Mouse (Mus musculus): ENCODE results near the gene Gadd45a.

Gadd45a gene

GRCm38 (mm10) chr6:67016520-67017111 lies 20.6 kb downstream of the Gadd45a start:
- no peak for DNase-seq

DNA sequence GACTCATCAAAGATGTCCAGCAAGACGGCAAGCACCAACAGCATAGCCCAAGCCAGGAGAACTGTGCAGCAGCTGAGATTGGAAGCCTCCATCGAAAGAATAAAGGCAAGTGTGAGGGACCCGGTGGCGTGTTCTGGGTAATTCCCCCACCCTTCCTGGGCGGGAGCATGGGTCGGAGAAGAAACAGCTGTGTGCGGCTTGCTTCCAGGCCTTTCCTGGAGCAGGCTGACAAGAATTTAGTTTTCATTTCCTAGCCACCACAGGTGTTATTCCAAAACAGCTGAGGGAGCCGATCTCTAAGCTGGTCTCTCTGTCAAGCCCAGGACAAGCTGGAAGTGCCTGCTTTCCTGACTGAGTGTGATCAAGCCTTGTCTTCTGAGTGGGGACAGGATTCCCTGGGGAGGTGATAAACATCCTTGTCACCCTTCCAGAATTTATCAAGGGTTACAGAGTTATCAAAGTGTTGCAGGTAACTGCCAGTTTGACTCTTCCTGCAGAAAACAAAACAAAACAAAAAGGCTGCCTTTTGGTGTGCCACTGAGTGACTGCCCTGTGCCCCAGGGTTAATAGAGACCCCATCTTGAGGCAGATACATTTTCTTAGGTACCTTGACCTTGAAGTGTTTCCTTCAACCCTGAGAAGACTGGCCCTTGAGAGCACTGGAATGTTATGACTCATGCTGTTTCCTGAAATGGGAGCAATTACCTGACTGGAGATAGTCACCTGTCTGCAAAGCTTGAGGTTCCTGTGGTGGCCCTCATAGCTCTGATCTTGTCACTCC lies 21.3 kb downstream of the Gadd45a start:
- DNase-seq = no peak

GRCm38 (mm10) chr6:67014679-67015075 lies 22.6 kb downstream of the Gadd45a start:
- DNase-seq = no peak

GRCm38 (mm10) chr6:67013949-67014678 lies 23.1 kb downstream of the Gadd45a start:
- DNase-seq = no peak

DNA sequence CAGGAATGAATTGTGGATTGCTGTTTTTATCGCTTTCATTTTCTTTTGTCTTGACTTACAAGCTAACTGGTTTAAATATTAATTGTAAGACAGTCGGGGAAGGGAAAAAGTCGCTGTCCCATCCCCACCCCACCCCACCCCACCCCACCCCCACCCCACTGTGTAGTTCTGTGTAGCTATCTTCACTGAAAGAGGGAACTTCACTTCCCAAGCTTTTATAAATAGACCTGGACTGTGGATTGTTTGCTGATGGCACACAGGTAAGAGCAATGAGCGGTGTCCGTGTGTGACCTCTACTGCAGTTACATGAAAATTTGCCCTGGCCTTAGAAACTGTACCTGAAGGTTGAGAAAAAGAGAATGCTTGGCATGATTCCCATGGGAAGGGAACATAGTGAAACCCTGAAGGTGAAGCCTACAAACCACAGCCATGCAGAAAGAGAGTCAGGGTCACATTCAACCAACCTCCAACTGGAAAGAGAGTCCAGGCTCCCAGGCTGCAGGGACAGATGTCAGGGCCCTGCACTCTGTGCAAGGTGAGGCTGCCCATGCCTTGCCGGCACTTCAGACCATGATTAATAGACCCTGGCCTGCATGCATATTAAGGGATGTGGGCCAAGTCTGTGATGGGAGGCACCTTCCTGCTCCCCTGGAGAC lies 23.8 kb downstream of the Gadd45a start:
- DNase-seq = no peak

DNA sequence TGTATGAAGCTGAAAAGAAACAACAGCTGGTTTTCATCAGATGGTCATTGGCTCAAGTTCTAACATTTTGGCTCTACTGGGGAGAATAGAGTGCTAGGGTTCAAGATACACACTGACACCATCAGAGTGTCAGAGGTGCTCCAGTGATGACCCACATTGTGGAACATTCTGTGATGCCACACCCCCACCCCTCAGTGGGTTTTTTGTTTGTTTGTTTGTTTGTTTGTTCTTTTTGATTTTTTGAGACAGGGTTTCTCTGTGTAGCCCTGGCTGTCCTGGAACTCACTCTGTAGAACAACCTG lies 26.1 kb downstream of the Gadd45a start:
- no peak for DNase-seq

DNA sequence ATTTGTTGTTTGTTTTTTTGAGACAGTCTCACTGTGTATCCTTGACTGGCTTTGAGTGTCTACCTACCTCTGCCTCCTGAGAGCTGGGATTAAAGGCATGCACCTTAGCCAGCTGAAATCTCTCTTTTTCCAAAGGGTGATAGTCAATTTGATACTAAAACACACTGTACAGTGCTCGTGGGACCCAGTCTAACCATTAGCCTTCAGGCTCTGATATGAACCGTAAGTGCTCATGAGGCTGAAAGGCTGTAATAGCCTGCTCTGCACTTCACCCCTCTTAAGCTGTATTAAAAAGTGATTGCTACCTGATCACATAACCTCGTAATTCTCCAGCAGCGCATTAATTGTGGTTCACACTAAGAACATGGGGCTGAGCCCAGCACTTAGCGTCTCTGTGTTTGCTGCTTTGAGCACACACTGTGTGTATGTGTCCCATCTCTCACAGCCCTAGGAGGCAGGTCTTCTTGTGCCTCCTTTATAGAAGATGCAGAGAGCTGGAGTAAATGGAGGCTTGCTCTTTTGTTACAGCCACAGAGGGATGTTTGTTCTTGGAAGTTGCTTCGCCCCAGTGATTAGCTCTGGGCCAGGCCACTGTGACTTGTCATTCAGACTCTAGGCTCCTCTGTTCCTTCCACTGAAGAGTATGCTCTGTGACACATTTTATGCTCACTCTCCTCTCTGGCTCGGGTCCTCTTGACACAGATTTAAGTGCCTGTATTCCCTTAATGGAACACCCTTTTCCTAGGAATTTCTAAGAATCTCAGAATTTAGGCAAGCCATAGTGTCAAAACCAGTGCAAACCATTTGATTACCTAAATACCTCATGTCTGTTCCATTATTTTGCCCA lies 26.7 kb downstream of the Gadd45a start:
- DNase-seq = peak; percentile 22

- no peak for DNase-seq
Observed at GRCm38 (mm10) chr6:67009888-67010287, 27.4 kb downstream of the Gadd45a start.

GRCm38 (mm10) chr6:66999800-67000199 lies 37.5 kb downstream of the Gadd45a start:
- no peak for DNase-seq

DNA sequence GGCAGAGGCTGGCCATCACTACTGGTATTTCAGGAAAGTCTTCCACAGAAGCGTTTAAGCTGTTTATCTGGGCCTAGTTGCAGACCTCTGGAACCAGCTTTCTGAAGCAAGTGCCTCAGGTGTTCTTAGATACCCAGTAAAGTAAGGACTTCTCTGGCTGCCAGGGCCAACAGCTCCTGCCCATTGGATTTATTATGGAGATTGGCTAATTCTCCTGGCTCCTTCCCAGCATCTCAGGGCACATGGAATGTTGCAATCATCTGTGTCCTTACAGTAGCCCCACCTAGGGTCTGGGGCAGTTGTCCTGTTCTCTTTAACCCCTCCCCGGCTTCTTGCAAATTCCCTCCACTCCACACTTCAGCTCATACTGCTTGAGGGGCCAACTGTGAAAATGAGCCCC lies 38.6 kb downstream of the Gadd45a start:
- no peak for DNase-seq

- no peak for DNase-seq
Observed at GRCm38 (mm10) chr6:66996257-66996656, 41.0 kb downstream of the Gadd45a start.

DNA sequence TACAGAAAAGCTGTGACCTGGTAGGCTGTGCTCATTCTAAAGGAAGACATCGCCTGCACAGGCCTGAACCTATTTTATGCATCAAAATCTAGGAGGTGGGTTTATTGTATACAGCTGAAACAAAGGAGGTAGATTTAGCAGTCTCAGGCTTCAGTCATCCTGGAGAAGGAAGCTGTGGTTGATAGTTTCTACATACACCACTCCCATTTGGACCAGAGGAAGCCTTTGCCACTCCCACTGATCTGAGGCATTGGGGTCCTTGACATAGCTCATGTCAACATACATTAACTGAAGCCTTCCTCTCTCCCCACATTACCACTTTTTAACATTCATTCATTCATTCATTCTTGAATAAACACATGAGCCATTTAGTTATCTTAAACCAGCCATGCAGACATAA lies 41.4 kb downstream of the Gadd45a start:
- DNase-seq = no peak

DNA sequence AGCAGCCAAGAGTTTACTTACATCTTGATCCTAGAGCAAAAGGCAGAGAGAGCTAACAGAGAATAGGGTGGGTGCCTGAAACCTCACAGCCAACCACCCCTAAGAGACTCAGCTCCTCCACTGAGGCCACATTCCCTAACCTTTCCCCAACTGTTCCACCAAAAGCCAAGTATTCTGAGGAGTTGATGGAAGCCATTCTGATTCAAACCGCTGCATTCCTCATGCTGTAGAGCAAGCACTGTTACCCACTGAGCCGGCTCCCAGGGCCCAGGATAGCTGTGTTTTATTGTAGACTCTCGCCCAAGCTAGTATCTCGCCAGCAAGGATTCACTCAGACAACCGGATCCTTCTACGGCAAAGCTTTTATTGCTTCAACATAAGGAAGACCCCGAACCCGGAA lies 42.3 kb downstream of the Gadd45a start:
- no peak for DNase-seq

GRCm38 (mm10) chr6:66992786-66993185 lies 44.5 kb downstream of the Gadd45a start:
- no peak for DNase-seq

- no peak for DNase-seq
Observed at GRCm38 (mm10) chr6:66992232-66992631, 45.0 kb downstream of the Gadd45a start.

DNA sequence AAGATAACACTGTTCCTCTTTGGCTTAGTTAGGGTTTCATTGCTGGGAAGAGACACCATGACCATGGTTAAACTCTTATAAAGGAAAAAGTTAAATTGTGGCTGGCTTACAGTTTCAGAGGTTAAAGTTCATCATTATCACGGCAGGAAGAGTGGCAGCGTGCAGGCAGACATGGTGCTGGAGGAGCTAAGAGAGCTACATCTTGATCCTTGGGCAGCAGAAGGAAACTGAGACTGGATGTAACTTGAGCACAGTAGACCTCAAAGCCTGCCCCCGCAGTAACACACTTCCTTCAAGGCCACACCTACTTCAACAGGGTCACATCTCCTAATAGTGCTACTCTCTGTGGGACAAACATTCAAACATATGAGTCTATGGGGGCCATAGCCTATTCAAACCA lies 47.7 kb downstream of the Gadd45a start:
- no peak for DNase-seq

- no peak for DNase-seq
Observed at GRCm38 (mm10) chr6:66989037-66989436, 48.2 kb downstream of the Gadd45a start.

DNA sequence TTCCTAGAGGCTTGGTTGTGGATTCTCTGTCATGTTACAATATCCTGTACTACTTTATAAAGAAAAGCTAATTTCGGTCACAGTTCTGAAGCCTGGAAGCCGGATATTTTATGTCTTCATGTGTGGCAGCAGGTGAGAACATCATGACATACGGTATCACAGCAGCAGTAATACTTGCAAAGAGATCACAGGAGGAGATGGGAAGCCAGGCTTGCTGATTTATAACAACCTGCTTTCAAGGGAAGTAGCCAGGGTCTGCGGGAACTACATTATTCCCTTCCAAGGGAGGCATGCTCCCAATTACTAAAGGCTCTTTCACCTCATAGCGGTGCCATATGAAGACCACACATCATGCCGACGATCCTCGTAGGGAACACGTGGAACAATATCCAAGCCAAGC lies 48.9 kb downstream of the Gadd45a start:
- DNase-seq = no peak

GRCm38 (mm10) chr6:66987643-66988042 lies 49.6 kb downstream of the Gadd45a start:
- DNase-seq = no peak

DNA sequence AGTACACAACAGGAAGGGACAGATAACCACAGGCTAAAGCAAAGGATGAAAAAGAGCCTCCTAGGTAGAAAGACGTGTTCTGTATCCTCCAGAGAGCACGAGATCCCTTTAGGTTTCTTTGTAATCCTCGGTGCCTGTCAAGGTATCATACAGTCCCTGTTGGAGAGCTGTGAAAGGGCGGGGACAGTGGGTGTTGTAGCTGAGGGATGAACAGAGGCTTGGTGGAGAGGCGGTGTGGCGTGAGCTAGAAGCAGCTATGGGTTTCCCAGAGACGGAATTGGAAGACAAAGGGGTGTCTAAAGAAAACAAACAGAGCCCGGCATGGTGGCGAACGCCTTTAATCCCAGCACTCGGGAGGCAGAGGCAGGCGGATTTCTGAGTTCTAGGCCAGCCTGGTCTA lies 51.2 kb downstream of the Gadd45a start:
- no peak for DNase-seq

- no peak for DNase-seq
Observed at GRCm38 (mm10) chr6:66985500-66985899, 51.8 kb downstream of the Gadd45a start.

Measured in embryo, embryonic 11 days (tissue).